Mouse (Mus musculus) G1E (cell line): Measurements from ENCODE around the gene Chp1. TPM values are rescaled to one million over a fixed set of nuclear protein-coding genes. Genes with fewer than 3 reads are reported as not detected.
"Not testable (repeated sequence)": the region's sequence is repeated elsewhere in the genome, so short reads cannot be mapped to it uniquely, and the experiment has no call there.

Source experiments
- ATAC-seq: 2 replicates; pipeline ENCODE4 v1.8.0; 2016; ENCODE audit warnings: mild to moderate bottlenecking; ENCODE audit not compliant: insufficient number of reproducible peaks, poor library complexity, low FRiP score, severe bottlenecking; ENCODE audit errors: extremely low read depth
- DNase-seq: peaks from one replicate; pipeline ENCODE4 v3.0.0; 2012; ENCODE audit warnings: low spot score
- H3K27me3 ChIP-seq: 2 replicates; pipeline ENCODE4 v1.6.1; 2012; ENCODE audit warnings: mild to moderate bottlenecking, low read length, inconsistent platforms; ENCODE audit not compliant: insufficient read depth
- H3K36me3 ChIP-seq: replicated peaks from 2 replicates; pipeline ENCODE3; 2012; ENCODE audit warnings: mild to moderate bottlenecking, inconsistent platforms
- H3K4me1 ChIP-seq: 2 replicates; pipeline ENCODE4 v1.6.1; 2012; ENCODE audit warnings: low read depth, low read length, inconsistent platforms, mixed read lengths; ENCODE audit not compliant: insufficient read depth
- H3K4me3 ChIP-seq: 2 replicates; pipeline ENCODE4 v1.5.1; 2012; ENCODE audit warnings: low read depth, mild to moderate bottlenecking, inconsistent platforms, low read length, moderate library complexity, mixed read lengths
- H3K9me3 ChIP-seq: replicated peaks from 2 replicates; pipeline ENCODE4 v1.6.1; 2012; ENCODE audit warnings: inconsistent platforms
- CTCF ChIP-seq: IDR thresholded peaks from 2 replicates; pipeline ENCODE4 v1.5.1; 2012; ENCODE audit warnings: low read depth, low read length, inconsistent platforms, mixed read lengths
- GATA1 ChIP-seq: IDR thresholded peaks from 2 replicates; pipeline ENCODE4 v1.6.1; 2012; ENCODE audit warnings: borderline replicate concordance, low read length, inconsistent platforms, mixed read lengths
- GATA2 ChIP-seq: IDR thresholded peaks from 2 replicates; pipeline ENCODE4 v1.6.1; 2012; ENCODE audit warnings: low read depth, low read length, inconsistent platforms, borderline replicate concordance
- POLR2AphosphoS5 ChIP-seq: IDR thresholded peaks from 2 replicates; pipeline ENCODE4 v1.6.1; 2012; ENCODE audit warnings: low read depth, low read length, inconsistent platforms; ENCODE audit not compliant: insufficient replicate concordance
- TAL1 ChIP-seq: conservative IDR thresholded peaks from 2 replicates; pipeline ENCODE4 v1.6.1; 2012; ENCODE audit warnings: low read depth, low read length, inconsistent platforms, mixed read lengths
- polyA plus RNA-seq: library from polyadenylated mRNA; stranded (reverse); fragments of >175 nt; gene quantifications from 2 replicates; pipeline ENCODE4 v1.2.3, GENCODE M21; 2012
- total RNA-seq, 2 experiments: library from RNA; stranded (forward) in 1 of 2; stranded (reverse) in 1 of 2; fragments of 200-1000 nt in 1 of 2; fragments of >200 nt in 1 of 2; fragmentation: Nextera tagmentation in 1 of 2; gene quantifications; 2 replicates each; pipeline ENCODE4 v1.2.3; 2014 to 2017

The Chp1 gene
- total and polyA plus RNA-seq, 3 experiments: 17.3 to 108 (median 77.2) TPM

- ATAC-seq (no peak), DNase-seq (no peak)
- Histone ChIP-seq H3K4me1 (peaks cover 41% of the 10 kb centered on the region), H3K4me3 (no peak overlapping the region), H3K9me3 (no peaks in the 10 kb centered on the region), H3K36me3 (peaks cover 77% of the 10 kb centered on the region), H3K27me3 (no peaks in the 10 kb centered on the region)
- TF ChIP-seq POLR2AphosphoS5 (no peak), TAL1 (no peak), GATA2 (no peak), GATA1 (no peak), CTCF (no peak)
Observed at GRCm38 (mm10) chr2:119607023-119607422, 59.5 kb downstream of the Chp1 start.

GRCm38 (mm10) chr2:119617841-119618198 lies 70.3 kb downstream of the Chp1 start:
- ATAC-seq: no peak

GRCm38 (mm10) chr2:119618199-119618982 lies 70.9 kb downstream of the Chp1 start, which contains the start of the genes Nusap1 and Oip5:
TSS of gene Nusap1 (plus strand) at chr2:119618298.
TSS of gene Oip5 (minus strand) at chr2:119618469.
- DNase-seq (peak; percentile 94), ATAC-seq (peak; percentile 99)
- TF ChIP-seq GATA2 (no peak), TAL1 (no peak), CTCF (no peak), POLR2AphosphoS5 (no peak), GATA1 (no peak)
- H3K4me3 ChIP-seq: peak within 1 kb of the TSS; percentile 95
- H3K4me1 ChIP-seq: peaks cover 24% of the 10 kb centered on the region
- no peaks in the 10 kb centered on the region for H3K9me3 ChIP-seq
- H3K27me3 ChIP-seq: no peaks in the 10 kb centered on the region
- peaks cover 28% of the 10 kb centered on the region for H3K36me3 ChIP-seq

More at GRCm38 (mm10) chr2:119617841-119618198, 70.3 kb downstream of the Chp1 start:
- H3K36me3 ChIP-seq: peaks cover 28% of the 10 kb centered on the region
- TF ChIP-seq GATA1: no peak
- no peak for TF ChIP-seq POLR2AphosphoS5
- TF ChIP-seq TAL1: no peak
- no peak for TF ChIP-seq GATA2
- no peak for TF ChIP-seq CTCF
- H3K4me1 ChIP-seq: peaks cover 24% of the 10 kb centered on the region
- DNase-seq: peak; percentile 44
- no peaks in the 10 kb centered on the region for H3K27me3 ChIP-seq
- peak overlapping the region; percentile 95 for H3K4me3 ChIP-seq
- H3K9me3 ChIP-seq: no peaks in the 10 kb centered on the region

GRCm38 (mm10) chr2:119619002-119619401 lies 71.5 kb downstream of the Chp1 start:
- H3K27me3 ChIP-seq, DNase-seq, H3K9me3 ChIP-seq, ATAC-seq: not testable (repeated sequence)
- Histone ChIP-seq H3K4me1 (peaks cover 24% of the 10 kb centered on the region), H3K36me3 (peaks cover 29% of the 10 kb centered on the region), H3K4me3 (peak overlapping the region; percentile 95)

- H3K36me3 ChIP-seq: peaks cover 42% of the 10 kb centered on the region
Observed at GRCm38 (mm10) chr2:119621302-119621701, 73.8 kb downstream of the Chp1 start.

More at GRCm38 (mm10) chr2:119621302-119621701, 73.8 kb downstream of the Chp1 start:
- no peak overlapping the region for H3K4me3 ChIP-seq
- H3K9me3 ChIP-seq: no peaks in the 10 kb centered on the region
- peaks cover 24% of the 10 kb centered on the region for H3K4me1 ChIP-seq
- no peak for ATAC-seq
- no peak for TF ChIP-seq CTCF
- TF ChIP-seq GATA1: no peak
- no peak for TF ChIP-seq POLR2AphosphoS5
- TF ChIP-seq GATA2: no peak
- no peak for TF ChIP-seq TAL1
- no peaks in the 10 kb centered on the region for H3K27me3 ChIP-seq
- no peak for DNase-seq

Other genes with a start within 250 kb of the Chp1 start
- gene Dll4, start 221.9 kb upstream of the Chp1 start, total RNA-seq (2014; fragmentation: Nextera tagmentation): 0.23 TPM in 1 of 2 replicates, not detected in the other
- gene Dll4, start 221.9 kb upstream of the Chp1 start, total RNA-seq (2017): 0.33 TPM in 1 of 2 replicates, not detected in the other
- gene Dll4, start 221.9 kb upstream of the Chp1 start, polyA plus RNA-seq: 0.09 TPM in 2 replicates
- not detected in 2 replicates for gene Chac1, start 196.5 kb upstream of the Chp1 start, total RNA-seq (2014; fragmentation: Nextera tagmentation)
- not detected in 2 replicates for gene Chac1, start 196.5 kb upstream of the Chp1 start, total RNA-seq (2017)
- not detected in 2 replicates for gene Chac1, start 196.5 kb upstream of the Chp1 start, polyA plus RNA-seq
- gene Ino80, start 70.0 kb upstream of the Chp1 start, total RNA-seq (2014; fragmentation: Nextera tagmentation): 41.2 and 46.8 TPM in 2 replicates
- gene Ino80, start 70.0 kb upstream of the Chp1 start, total RNA-seq (2017): 16.3 and 20.4 TPM in 2 replicates
- gene Ino80, start 70.0 kb upstream of the Chp1 start, polyA plus RNA-seq: 7.0 and 8.0 TPM in 2 replicates
- 2.3 and 4.6 TPM in 2 replicates for gene Exd1, start 70 bp upstream of the Chp1 start, total RNA-seq (2014; fragmentation: Nextera tagmentation)
- gene Exd1, start 70 bp upstream of the Chp1 start, total RNA-seq (2017): 1.4 and 2.2 TPM in 2 replicates
- gene Exd1, start 70 bp upstream of the Chp1 start, polyA plus RNA-seq: 0.21 and 0.23 TPM in 2 replicates
- gene Nusap1, start 70.6 kb downstream of the Chp1 start, total RNA-seq (2014; fragmentation: Nextera tagmentation): 128 and 138 TPM in 2 replicates
- 51.6 and 54.7 TPM in 2 replicates for gene Nusap1, start 70.6 kb downstream of the Chp1 start, total RNA-seq (2017)
- 1.8 and 2.2 TPM in 2 replicates for gene Nusap1, start 70.6 kb downstream of the Chp1 start, polyA plus RNA-seq
- 40.8 and 42.6 TPM in 2 replicates for gene Oip5, start 70.8 kb downstream of the Chp1 start, total RNA-seq (2014; fragmentation: Nextera tagmentation)
- 37.2 and 44.1 TPM in 2 replicates for gene Oip5, start 70.8 kb downstream of the Chp1 start, total RNA-seq (2017)
- gene Oip5, start 70.8 kb downstream of the Chp1 start, polyA plus RNA-seq: 20.0 and 26.5 TPM in 2 replicates
- 32.5 and 35.9 TPM in 2 replicates for gene Ndufaf1, start 115.1 kb downstream of the Chp1 start, total RNA-seq (2014; fragmentation: Nextera tagmentation)
- 44.5 and 46.2 TPM in 2 replicates for gene Ndufaf1, start 115.1 kb downstream of the Chp1 start, total RNA-seq (2017)
- gene Ndufaf1, start 115.1 kb downstream of the Chp1 start, polyA plus RNA-seq: 2.8 and 3.0 TPM in 2 replicates
- gene Rtf1, start 127.4 kb downstream of the Chp1 start, total RNA-seq (2014; fragmentation: Nextera tagmentation): 44.5 and 54.0 TPM in 2 replicates
- gene Rtf1, start 127.4 kb downstream of the Chp1 start, total RNA-seq (2017): 24.7 and 33.1 TPM in 2 replicates
- gene Rtf1, start 127.4 kb downstream of the Chp1 start, polyA plus RNA-seq: 36.2 and 73.2 TPM in 2 replicates
- 0.39 TPM in 1 of 2 replicates, not detected in the other for gene Itpka, start 194.6 kb downstream of the Chp1 start, total RNA-seq (2014; fragmentation: Nextera tagmentation)
- 0.22 and 0.52 TPM in 2 replicates for gene Itpka, start 194.6 kb downstream of the Chp1 start, total RNA-seq (2017)
- gene Itpka, start 194.6 kb downstream of the Chp1 start, polyA plus RNA-seq: 1.9 TPM in 2 replicates
- gene Ltk, start 212.7 kb downstream of the Chp1 start, total RNA-seq (2014; fragmentation: Nextera tagmentation): not detected in 2 replicates
- gene Ltk, start 212.7 kb downstream of the Chp1 start, total RNA-seq (2017): 0.11 TPM in 1 of 2 replicates, not detected in the other
- not detected in 2 replicates for gene Ltk, start 212.7 kb downstream of the Chp1 start, polyA plus RNA-seq
- 22.3 and 23.9 TPM in 2 replicates for gene Rpap1, start 239.8 kb downstream of the Chp1 start, total RNA-seq (2014; fragmentation: Nextera tagmentation)
- gene Rpap1, start 239.8 kb downstream of the Chp1 start, total RNA-seq (2017): 8.0 and 8.1 TPM in 2 replicates
- gene Rpap1, start 239.8 kb downstream of the Chp1 start, polyA plus RNA-seq: 36.4 and 41.3 TPM in 2 replicates